Mouse (Mus musculus) midbrain, embryonic 13.5 days (tissue): ENCODE measurements around the gene Arhgdib. TPM values are rescaled to one million over a fixed set of nuclear protein-coding genes. Genes with fewer than 3 reads are reported as not detected.
"Not testable (repeated sequence)": the region's sequence is repeated elsewhere in the genome, so short reads cannot be mapped to it uniquely, and the experiment has no call there.

Source experiments
- ATAC-seq: fragments of 200-750 bp; cut with Nextera tagmentation; 2 replicates; pipeline ENCODE4 v1.8.0; 2017; ENCODE audit warnings: mild to moderate bottlenecking, moderate TSS enrichment, moderate library complexity
- H3K27ac ChIP-seq: fragments of 300-500 bp; sonication (generic); 2 replicates; pipeline ENCODE4 v1.5.1; 2015; ENCODE audit warnings: inconsistent platforms, mild to moderate bottlenecking, moderate library complexity
- H3K27me3 ChIP-seq: fragments of 300-500 bp; sonication (generic); 2 replicates; pipeline ENCODE4 v1.6.1; 2015; ENCODE audit warnings: mild to moderate bottlenecking, inconsistent platforms
- H3K36me3 ChIP-seq: fragments of 300-500 bp; sonication (generic); 2 replicates; pipeline ENCODE4 v1.6.1; 2015; ENCODE audit warnings: mild to moderate bottlenecking, inconsistent platforms
- H3K4me1 ChIP-seq: fragments of 300-500 bp; sonication (generic); replicated peaks from 2 replicates; pipeline ENCODE4 v1.6.1; 2015; ENCODE audit warnings: inconsistent platforms
- H3K4me2 ChIP-seq: fragments of 300-500 bp; sonication (generic); replicated peaks from 2 replicates; pipeline ENCODE4 v1.6.1; 2015; ENCODE audit warnings: moderate library complexity, mild to moderate bottlenecking, inconsistent platforms
- H3K4me3 ChIP-seq: fragments of 300-500 bp; sonication (generic); replicated peaks from 2 replicates; pipeline ENCODE4 v1.5.1; 2015; ENCODE audit warnings: mild to moderate bottlenecking, inconsistent platforms
- H3K9ac ChIP-seq: fragments of 300-500 bp; sonication (generic); replicated peaks from 2 replicates; pipeline ENCODE4 v1.6.1; 2015; ENCODE audit warnings: mild to moderate bottlenecking, inconsistent platforms
- H3K9me3 ChIP-seq: fragments of 300-500 bp; sonication (generic); 2 replicates; pipeline ENCODE4 v1.6.1; 2016; ENCODE audit warnings: mild to moderate bottlenecking, inconsistent platforms
- WGBS: fragments of 180-500 bp; shearing (Covaris S2); methylation state at CpG from one replicate; pipeline ENCODE4 v1.1.7; 2015; 5-methylcytosine and 5-hydroxymethylcytosine counted together
- polyA plus RNA-seq: library from polyadenylated mRNA; unstranded; fragments of >200 nt; fragmentation: Nextera tagmentation; extraction: Ambion mirVana; gene quantifications from 2 replicates; pipeline ENCODE4 v1.2.1, GENCODE M21; 2015

Arhgdib gene
- polyA plus RNA-seq = 12.0 and 13.0 TPM in 2 replicates

DNA sequence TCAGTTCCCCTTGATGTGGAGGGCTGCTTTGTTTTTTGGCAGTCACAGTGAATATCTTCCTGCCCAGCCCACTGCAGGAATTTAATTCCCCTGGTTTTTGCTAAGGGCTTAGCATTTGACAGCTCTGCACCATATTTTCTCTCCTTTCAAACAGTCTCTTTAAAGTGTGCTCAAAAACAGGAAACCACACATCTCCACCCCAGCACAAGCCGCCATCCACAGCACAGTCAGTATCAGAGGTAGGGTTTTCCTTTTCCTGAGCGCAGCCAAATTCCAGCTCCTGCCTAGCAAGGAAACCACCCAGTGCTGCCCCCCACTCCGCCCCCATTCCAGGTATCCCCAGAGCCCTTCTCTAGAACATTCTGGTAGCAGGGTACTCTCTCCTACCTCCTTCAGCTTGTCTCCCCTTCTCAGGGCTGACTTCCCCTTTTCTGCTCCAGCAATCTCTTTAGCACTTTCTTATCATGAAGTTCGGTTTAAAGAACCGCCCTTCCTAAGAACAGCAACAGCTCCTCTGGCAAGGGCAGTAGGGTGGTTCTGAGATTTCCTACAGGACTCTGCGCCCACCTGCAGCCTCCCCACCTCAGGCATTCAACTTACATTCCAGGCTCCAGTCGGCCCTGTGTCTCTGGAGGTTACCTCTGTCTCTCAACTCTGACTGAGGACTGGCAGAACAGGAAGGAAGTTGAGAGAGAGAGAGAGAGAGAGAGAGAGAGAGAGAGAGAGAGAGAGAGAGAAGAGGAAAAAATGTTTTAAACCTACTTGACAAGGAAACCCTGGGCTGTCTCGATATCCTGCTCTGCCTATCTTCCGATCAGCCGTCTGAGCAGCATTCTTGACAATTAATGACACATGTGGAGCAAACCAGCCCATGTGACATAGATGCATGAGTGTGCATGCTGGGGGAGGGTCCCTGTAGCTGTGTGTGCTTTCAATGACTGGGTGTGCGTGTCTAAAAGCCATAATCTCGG, at the start of gene Arhgdib:
TSS of gene Arhgdib (minus strand) at position 849 of the 971 bp plus-strand sequence.
- WGBS = 74% methylated on average over 12 of the region's 12 CpGs
- H3K4me2 ChIP-seq = no peak within 1 kb of the TSS
- H3K36me3 ChIP-seq = no peaks in the 10 kb centered on the region
- H3K9ac ChIP-seq = no peak within 1 kb of the TSS
- H3K9me3 ChIP-seq = no peaks in the 10 kb centered on the region
- H3K27ac ChIP-seq = no peak within 1 kb of the TSS
- no peak within 1 kb of the TSS for H3K4me3 ChIP-seq
- no peaks in the 10 kb centered on the region for H3K27me3 ChIP-seq
- H3K4me1 ChIP-seq = no peaks in the 10 kb centered on the region
- no peak for ATAC-seq

DNA sequence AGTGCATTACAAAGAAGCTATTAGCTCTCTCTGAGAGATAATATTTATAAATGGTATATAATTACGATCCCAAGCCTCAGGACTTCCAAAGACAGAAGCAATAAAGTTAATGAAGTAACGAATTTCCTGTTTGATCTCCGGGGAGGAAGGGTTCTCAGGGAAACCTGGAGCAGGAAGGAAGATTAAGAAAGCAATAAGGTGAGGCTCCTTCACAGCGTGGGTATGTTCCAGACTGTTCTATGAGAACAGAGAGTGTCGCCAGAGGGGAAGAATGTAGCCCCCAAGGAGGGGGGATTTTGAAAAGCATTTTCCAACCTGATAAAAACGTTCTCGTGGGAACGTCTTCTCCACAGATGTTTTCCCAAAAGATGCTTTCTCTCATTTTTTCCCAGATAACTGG, 48.9 kb upstream of the Arhgdib start:
- H3K36me3 ChIP-seq = no peaks in the 10 kb centered on the region
- 0 out of 2 replicates have a peak, but pooled peaks cover 9% of the 10 kb centered on the region for H3K4me1 ChIP-seq
- no peaks in the 10 kb centered on the region for H3K27me3 ChIP-seq
- no peak overlapping the region for H3K4me2 ChIP-seq
- H3K4me3 ChIP-seq = no peak overlapping the region
- no peak overlapping the region for H3K27ac ChIP-seq
- ATAC-seq = no peak
- H3K9me3 ChIP-seq = no peaks in the 10 kb centered on the region
- WGBS = 79% methylated on average over 8 of the region's 8 CpGs
- H3K9ac ChIP-seq = no peak overlapping the region

DNA sequence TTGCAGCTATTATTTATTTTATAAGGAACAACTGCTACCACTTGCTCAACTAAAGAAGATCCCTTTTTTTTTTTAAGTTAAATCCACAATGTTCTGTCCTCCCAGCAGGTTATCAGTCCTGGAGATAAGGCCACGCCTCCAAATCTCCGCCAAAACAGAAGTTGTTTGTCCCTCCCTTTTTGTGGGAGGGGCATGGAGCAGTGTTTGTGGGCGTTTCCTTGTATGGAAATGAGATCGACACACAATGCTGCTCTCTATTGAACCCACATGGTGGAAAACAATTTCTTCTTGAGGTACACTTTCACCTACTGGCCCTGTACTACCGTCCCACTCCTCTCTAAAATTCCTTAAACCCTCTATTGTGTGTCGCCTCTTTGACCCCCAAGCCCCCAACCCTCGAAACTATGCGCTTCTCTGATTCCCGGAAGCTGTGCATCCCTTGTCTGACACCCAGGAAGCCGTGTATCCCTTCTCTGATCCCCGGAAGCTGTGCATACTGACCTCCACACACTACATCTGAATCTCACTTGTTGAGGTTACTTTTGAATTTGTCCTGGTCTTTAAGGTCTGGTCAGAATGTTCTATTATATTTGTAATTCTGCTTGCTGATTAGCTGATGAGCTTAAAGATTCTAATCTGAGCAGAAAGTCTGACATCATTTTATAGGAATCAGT, 48.3 kb upstream of the Arhgdib start:
- H3K9me3 ChIP-seq = no peaks in the 10 kb centered on the region
- H3K4me2 ChIP-seq = no peak overlapping the region; the same call in 1 of the 2 replicates
- WGBS = 37% methylated on average over 11 of the region's 11 CpGs
- ATAC-seq = 0 out of 2 replicates have a peak, but pooled peaks have one; percentile 38
- H3K27me3 ChIP-seq = no peaks in the 10 kb centered on the region
- H3K4me3 ChIP-seq = no peak overlapping the region
- H3K27ac ChIP-seq = no peak overlapping the region
- no peaks in the 10 kb centered on the region for H3K36me3 ChIP-seq
- no peak overlapping the region for H3K9ac ChIP-seq
- 0 out of 2 replicates have a peak, but pooled peaks cover 13% of the 10 kb centered on the region for H3K4me1 ChIP-seq

DNA sequence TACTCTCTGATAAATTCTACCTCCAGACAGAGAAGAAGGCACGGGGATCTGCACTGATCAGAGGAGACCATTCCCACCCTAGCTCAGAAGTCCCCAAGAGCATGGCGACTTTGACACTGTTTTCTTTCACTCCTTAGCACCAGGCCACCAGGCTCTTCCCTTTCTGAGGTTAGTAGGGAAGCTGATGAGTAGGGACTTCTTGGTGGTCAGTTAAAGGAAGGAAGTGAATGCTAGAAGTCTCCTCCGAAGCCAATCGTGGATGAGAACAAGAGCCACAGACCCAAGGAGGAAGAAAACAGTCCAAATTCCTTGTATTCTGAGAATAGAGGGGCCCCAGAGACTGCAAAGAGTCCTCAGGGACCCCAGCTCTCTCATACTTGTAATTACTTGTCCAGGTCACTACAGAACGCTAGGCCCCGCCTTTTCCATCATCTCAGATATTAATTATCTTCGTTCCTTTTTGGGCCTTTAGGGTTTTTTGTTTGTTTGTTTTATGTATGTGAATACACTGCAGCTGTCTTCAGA, 46.9 kb upstream of the Arhgdib start:
- H3K36me3 ChIP-seq = no peaks in the 10 kb centered on the region
- no peak overlapping the region for H3K27ac ChIP-seq
- no peak for ATAC-seq
- H3K9me3 ChIP-seq = no peaks in the 10 kb centered on the region
- no peaks in the 10 kb centered on the region for H3K27me3 ChIP-seq
- 0 out of 2 replicates have a peak, but pooled peaks cover 13% of the 10 kb centered on the region for H3K4me1 ChIP-seq
- H3K4me3 ChIP-seq = no peak overlapping the region
- H3K9ac ChIP-seq = no peak overlapping the region
- 91% methylated on average over 7 of the region's 7 CpGs for WGBS
- no peak overlapping the region for H3K4me2 ChIP-seq

DNA sequence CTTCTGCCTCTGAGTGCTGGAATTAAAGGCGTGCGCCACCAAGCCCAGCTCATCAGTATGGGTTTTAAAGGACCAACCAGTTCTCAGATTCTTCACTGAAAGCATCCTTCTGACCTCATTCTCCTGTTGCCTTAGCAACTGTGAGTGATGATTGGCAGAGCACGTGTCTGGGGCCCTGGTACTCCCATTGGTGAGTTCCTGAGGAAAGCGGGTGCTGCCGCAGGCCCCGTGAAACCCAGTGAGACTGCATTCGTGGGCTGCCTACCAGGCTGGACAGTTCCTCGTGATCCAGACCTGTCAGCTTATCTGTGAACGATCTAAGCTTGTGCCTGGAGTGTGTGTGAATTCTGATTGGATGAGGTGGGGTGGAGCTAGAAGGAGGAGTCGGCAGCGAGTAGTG, 45.0 kb upstream of the Arhgdib start:
- no peak overlapping the region for H3K27ac ChIP-seq
- H3K9ac ChIP-seq = no peak overlapping the region
- peak; percentile 51; the same call in 1 of the 2 replicates for ATAC-seq
- H3K27me3 ChIP-seq = no peaks in the 10 kb centered on the region
- WGBS = 60% methylated on average over 11 of the region's 11 CpGs
- H3K4me3 ChIP-seq = no peak overlapping the region
- no peaks in the 10 kb centered on the region for H3K9me3 ChIP-seq
- H3K4me2 ChIP-seq = no peak overlapping the region
- no peaks in the 10 kb centered on the region for H3K36me3 ChIP-seq
- H3K4me1 ChIP-seq = 0 out of 2 replicates have a peak, but pooled peaks cover 13% of the 10 kb centered on the region

DNA sequence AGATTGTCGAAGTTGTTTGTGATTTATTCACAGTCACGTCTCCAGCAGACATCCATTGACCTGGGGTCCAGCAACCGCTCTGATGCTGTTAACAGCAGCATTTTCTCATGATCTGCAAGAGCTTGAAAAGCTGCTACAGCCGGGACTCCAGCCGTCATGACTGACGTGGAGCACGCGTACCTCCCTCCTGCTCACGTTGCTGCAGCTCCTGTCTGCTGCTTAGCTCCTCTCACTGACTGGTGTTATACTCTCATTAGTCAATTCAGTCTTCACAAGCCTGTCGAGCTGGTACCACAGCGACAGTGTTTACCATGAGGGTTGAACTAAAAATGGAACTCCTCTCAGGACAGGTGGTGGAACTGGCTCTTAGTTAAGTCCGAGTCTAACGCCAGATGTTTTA, 44.3 kb upstream of the Arhgdib start:
- WGBS = 71% methylated on average over 13 of the region's 13 CpGs
- Histone ChIP-seq H3K9ac (no peak overlapping the region), H3K4me1 (0 out of 2 replicates have a peak, but pooled peaks cover 13% of the 10 kb centered on the region), H3K9me3 (no peaks in the 10 kb centered on the region), H3K27me3 (no peaks in the 10 kb centered on the region), H3K27ac (no peak overlapping the region), H3K36me3 (no peaks in the 10 kb centered on the region), H3K4me2 (no peak overlapping the region), H3K4me3 (no peak overlapping the region)
- no peak for ATAC-seq

DNA sequence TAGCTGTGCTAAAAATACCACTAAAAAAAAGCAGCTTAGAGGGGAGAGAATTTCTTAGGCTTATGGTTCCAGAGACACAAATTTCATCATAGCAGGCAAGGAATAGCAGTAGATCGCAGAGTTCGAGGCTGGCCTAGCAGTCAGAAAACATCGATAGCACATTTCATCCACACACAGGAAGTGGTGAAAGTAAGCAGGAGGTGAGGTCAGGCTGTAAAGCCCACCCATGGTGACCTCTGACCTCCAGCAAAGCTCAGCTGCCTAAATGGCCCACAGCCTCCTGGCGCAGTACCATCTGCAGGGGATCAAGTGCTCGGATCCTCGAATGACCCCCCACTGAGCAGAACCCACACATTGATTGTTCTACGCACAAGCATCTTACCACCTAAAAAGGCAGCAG, 41.5 kb upstream of the Arhgdib start:
- no peak overlapping the region for H3K4me3 ChIP-seq
- H3K9ac ChIP-seq = no peak overlapping the region
- no peaks in the 10 kb centered on the region for H3K9me3 ChIP-seq
- H3K36me3 ChIP-seq = no peaks in the 10 kb centered on the region
- no peak overlapping the region for H3K27ac ChIP-seq
- ATAC-seq = no peak
- H3K4me1 ChIP-seq = peaks cover 15% of the 10 kb centered on the region; the same call in 1 of the 2 replicates
- no peak overlapping the region for H3K4me2 ChIP-seq
- 55% methylated on average over 7 of the region's 7 CpGs for WGBS
- no peaks in the 10 kb centered on the region for H3K27me3 ChIP-seq

DNA sequence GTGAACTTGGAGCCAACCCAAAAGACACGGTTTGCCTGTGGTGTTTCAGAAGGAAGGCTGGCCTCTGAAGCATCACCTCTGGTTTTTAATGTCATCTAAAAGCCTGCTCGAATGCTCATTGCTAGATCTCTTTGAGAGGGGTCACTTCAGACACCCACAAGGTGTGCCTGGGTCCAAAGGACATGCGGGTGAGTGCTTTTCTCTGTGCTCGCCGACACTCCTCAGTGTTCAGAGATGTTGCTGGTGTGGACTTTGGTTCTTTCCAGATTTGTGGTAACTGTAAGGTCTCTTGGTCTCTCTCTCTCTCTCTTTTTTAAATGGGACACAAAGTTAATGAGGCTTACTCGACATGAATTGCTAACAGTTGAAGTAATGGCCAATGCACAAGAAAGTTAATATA, 40.9 kb upstream of the Arhgdib start:
- no peaks in the 10 kb centered on the region for H3K27me3 ChIP-seq
- no peak overlapping the region for H3K4me3 ChIP-seq
- no peak overlapping the region for H3K27ac ChIP-seq
- H3K9me3 ChIP-seq = no peaks in the 10 kb centered on the region
- H3K4me2 ChIP-seq = no peak overlapping the region
- H3K36me3 ChIP-seq = no peaks in the 10 kb centered on the region
- H3K4me1 ChIP-seq = peaks cover 15% of the 10 kb centered on the region; the same call in 1 of the 2 replicates
- no peak overlapping the region for H3K9ac ChIP-seq
- no peak for ATAC-seq
- WGBS = 82% methylated on average over 6 of the region's 6 CpGs

DNA sequence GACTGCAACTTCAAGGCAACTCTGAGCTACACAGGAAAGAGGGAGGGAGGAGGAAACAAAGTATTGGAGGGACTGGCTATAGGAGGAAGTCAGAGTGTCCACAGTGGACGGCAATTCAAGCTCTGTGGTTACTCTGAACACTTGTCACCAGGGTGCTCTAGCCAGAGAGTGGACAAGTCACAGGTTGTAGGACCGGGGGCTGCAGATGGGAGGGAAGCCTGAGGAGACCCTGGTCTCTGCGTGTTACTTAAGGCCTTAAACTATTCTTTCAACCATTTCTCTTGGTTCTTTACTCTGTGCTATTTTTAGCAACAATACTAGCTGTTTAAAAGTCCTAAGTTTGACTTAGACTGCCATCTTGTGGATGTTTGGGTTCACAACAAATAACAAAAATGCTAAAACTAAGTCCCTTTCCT, 38.6 kb upstream of the Arhgdib start:
- no peak overlapping the region for H3K4me3 ChIP-seq
- ATAC-seq = peak; percentile 73
- H3K27ac ChIP-seq = no peak overlapping the region
- no peaks in the 10 kb centered on the region for H3K27me3 ChIP-seq
- no peaks in the 10 kb centered on the region for H3K9me3 ChIP-seq
- H3K9ac ChIP-seq = no peak overlapping the region
- H3K4me2 ChIP-seq = no peak overlapping the region
- H3K36me3 ChIP-seq = no peaks in the 10 kb centered on the region
- H3K4me1 ChIP-seq = peaks cover 4% of the 10 kb centered on the region; the same call in 1 of the 2 replicates
- 29% methylated on average over 3 of the region's 3 CpGs for WGBS

DNA sequence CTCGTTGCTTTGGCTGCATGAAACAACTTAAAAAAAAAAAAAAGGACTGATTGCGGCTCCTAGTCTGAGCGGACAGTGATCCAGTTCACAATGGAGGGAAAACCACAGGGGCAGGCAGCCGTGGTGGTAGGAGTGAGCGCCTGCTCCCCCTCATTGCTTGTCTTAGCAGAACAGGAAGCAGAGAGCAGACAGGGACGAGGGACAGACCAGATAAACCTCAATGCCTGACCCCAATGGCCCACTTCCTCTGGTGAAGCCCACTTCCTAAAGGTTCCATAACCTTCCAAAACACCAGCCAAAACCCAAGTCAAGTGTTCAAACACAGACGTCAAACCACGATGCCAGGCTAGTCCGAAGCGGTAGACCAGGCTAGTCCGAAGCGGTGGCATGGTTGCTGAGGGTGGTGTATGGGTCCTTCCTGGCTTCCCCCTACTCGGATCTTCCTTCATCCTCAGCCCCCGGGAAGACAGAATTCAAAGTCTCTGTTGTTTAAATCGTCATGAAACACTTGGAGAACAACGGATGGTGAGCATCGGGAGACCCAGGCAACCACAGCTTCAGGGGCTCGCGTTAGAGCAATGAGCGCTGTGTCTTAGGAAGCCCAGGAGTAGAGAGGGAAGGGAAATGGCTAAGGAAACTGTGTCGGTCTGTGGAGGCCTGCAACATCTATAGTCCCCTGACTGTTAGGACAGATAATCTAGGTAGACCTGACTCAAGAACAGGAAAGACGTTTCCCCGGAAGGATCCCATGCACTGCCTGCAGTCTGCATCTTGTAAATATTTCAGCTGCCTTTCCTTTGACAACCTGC, 37.8 kb upstream of the Arhgdib start:
- WGBS = 89% methylated on average over 23 of the region's 23 CpGs

DNA sequence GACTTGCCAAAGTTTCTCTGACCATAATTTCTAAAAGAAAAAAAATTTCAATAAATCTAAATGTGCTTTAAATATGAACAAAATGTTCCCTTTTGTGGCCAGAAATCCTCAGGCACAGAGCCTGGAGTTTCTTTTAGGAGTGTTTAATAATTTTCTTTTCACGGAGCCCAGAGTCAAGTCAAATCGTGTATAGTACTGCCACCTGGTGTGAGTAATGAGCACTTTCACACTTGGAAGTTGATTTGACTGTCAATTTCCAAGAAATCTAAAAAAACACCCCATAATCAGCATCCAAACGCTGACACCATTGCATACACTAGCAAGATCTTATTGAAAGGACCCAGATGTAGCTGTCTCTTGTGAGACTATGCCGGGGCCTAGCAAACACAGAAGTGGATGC, 27.2 kb upstream of the Arhgdib start:
- H3K9ac ChIP-seq, H3K4me1 ChIP-seq, H3K4me2 ChIP-seq, H3K36me3 ChIP-seq, H3K27me3 ChIP-seq, ATAC-seq, H3K27ac ChIP-seq, H3K9me3 ChIP-seq, H3K4me3 ChIP-seq: not testable (repeated sequence)
- 54% methylated on average over 4 of the region's 4 CpGs for WGBS

More for the DNA sequence above, 37.8 kb upstream of the Arhgdib start:
- Histone ChIP-seq H3K4me2 (no peak overlapping the region), H3K4me1 (peaks cover 2% of the 10 kb centered on the region; the same call in 1 of the 2 replicates), H3K27me3 (no peaks in the 10 kb centered on the region), H3K9ac (no peak overlapping the region), H3K27ac (no peak overlapping the region), H3K36me3 (no peaks in the 10 kb centered on the region), H3K4me3 (no peak overlapping the region), H3K9me3 (no peaks in the 10 kb centered on the region)
- ATAC-seq = no peak
